Mouse (Mus musculus): ENCODE data around the gene Slc25a38. TPM values are rescaled to one million over a fixed set of nuclear protein-coding genes. Genes with fewer than 3 reads are reported as not detected.
A peak's percentile ranks its signal among the peaks of the same experiment; 100 is the strongest.

Gene Slc25a38
- total RNA-seq, 1 experiment from 2014 or later: 20.5 TPM

- ATAC-seq (replicated peaks in 1 of 2; ENCODE audit: insufficient read depth in 1 of 2, low FRiP score in 2 of 2, low TSS enrichment in 1 of 2, low read depth in 1 of 2, poor library complexity in 2 of 2, severe bottlenecking in 2 of 2): no peak
Observed at GRCm38 (mm10) chr9:120129276-120129675, 19.1 kb downstream of the Slc25a38 start.

GRCm38 (mm10) chr9:120131784-120132288, 21.7 kb downstream of the Slc25a38 start:
- ATAC-seq (replicated peaks in 1 of 2; ENCODE audit: insufficient read depth in 1 of 2, low FRiP score in 2 of 2, low TSS enrichment in 1 of 2, low read depth in 1 of 2, poor library complexity in 2 of 2, severe bottlenecking in 2 of 2): no peak

- ATAC-seq (replicated peaks in 1 of 2; ENCODE audit: insufficient read depth in 1 of 2, low FRiP score in 2 of 2, low TSS enrichment in 1 of 2, low read depth in 1 of 2, poor library complexity in 2 of 2, severe bottlenecking in 2 of 2): no peak
Observed at GRCm38 (mm10) chr9:120132980-120133754, 23.0 kb downstream of the Slc25a38 start.

GRCm38 (mm10) chr9:120133755-120134475, 23.7 kb downstream of the Slc25a38 start:
- ATAC-seq (replicated peaks in 1 of 2; ENCODE audit: insufficient read depth in 1 of 2, low FRiP score in 2 of 2, low TSS enrichment in 1 of 2, low read depth in 1 of 2, poor library complexity in 2 of 2, severe bottlenecking in 2 of 2): no peak

- ATAC-seq (replicated peaks in 1 of 2; ENCODE audit: insufficient read depth in 1 of 2, low FRiP score in 2 of 2, low TSS enrichment in 1 of 2, low read depth in 1 of 2, poor library complexity in 2 of 2, severe bottlenecking in 2 of 2): no peak
Observed at GRCm38 (mm10) chr9:120134529-120135160, 24.5 kb downstream of the Slc25a38 start.

- no peak for ATAC-seq (replicated peaks in 1 of 2; ENCODE audit: insufficient read depth in 1 of 2, low FRiP score in 2 of 2, low TSS enrichment in 1 of 2, low read depth in 1 of 2, poor library complexity in 2 of 2, severe bottlenecking in 2 of 2)
Observed at GRCm38 (mm10) chr9:120135454-120135853, 25.3 kb downstream of the Slc25a38 start.

- ATAC-seq (replicated peaks in 1 of 2; ENCODE audit: insufficient read depth in 1 of 2, low FRiP score in 2 of 2, low TSS enrichment in 1 of 2, low read depth in 1 of 2, poor library complexity in 2 of 2, severe bottlenecking in 2 of 2): peak; percentile 82 to 87
Observed at GRCm38 (mm10) chr9:120140652-120141051, 30.5 kb downstream of the Slc25a38 start.

GRCm38 (mm10) chr9:120144474-120144873, 34.3 kb downstream of the Slc25a38 start:
- no peak for ATAC-seq (replicated peaks in 1 of 2; ENCODE audit: insufficient read depth in 1 of 2, low FRiP score in 2 of 2, low TSS enrichment in 1 of 2, low read depth in 1 of 2, poor library complexity in 2 of 2, severe bottlenecking in 2 of 2)

GRCm38 (mm10) chr9:120149222-120149828, 39.2 kb downstream of the Slc25a38 start, which contains the start of gene Mobp:
Gene Mobp, plus strand, starts transcription at chr9:120149707.
- ATAC-seq (replicated peaks in 1 of 2; ENCODE audit: insufficient read depth in 1 of 2, low FRiP score in 2 of 2, low TSS enrichment in 1 of 2, low read depth in 1 of 2, poor library complexity in 2 of 2, severe bottlenecking in 2 of 2): no peak

GRCm38 (mm10) chr9:120151152-120151551, 41.0 kb downstream of the Slc25a38 start:
- no peak for ATAC-seq (replicated peaks in 1 of 2; ENCODE audit: insufficient read depth in 1 of 2, low FRiP score in 2 of 2, low TSS enrichment in 1 of 2, low read depth in 1 of 2, poor library complexity in 2 of 2, severe bottlenecking in 2 of 2)

GRCm38 (mm10) chr9:120151906-120152399, 41.8 kb downstream of the Slc25a38 start:
- ATAC-seq (replicated peaks in 1 of 2; ENCODE audit: insufficient read depth in 1 of 2, low FRiP score in 2 of 2, low TSS enrichment in 1 of 2, low read depth in 1 of 2, poor library complexity in 2 of 2, severe bottlenecking in 2 of 2): no peak

- ATAC-seq (replicated peaks in 1 of 2; ENCODE audit: insufficient read depth in 1 of 2, low FRiP score in 2 of 2, low TSS enrichment in 1 of 2, low read depth in 1 of 2, poor library complexity in 2 of 2, severe bottlenecking in 2 of 2): peak; percentile 45 to 53
Observed at GRCm38 (mm10) chr9:120158047-120158446, 47.9 kb downstream of the Slc25a38 start.

GRCm38 (mm10) chr9:120163862-120164261, 53.7 kb downstream of the Slc25a38 start:
- no peak for ATAC-seq (replicated peaks in 1 of 2; ENCODE audit: insufficient read depth in 1 of 2, low FRiP score in 2 of 2, low TSS enrichment in 1 of 2, low read depth in 1 of 2, poor library complexity in 2 of 2, severe bottlenecking in 2 of 2)

GRCm38 (mm10) chr9:120167826-120168225, 57.7 kb downstream of the Slc25a38 start:
- no peak for ATAC-seq (replicated peaks in 1 of 2; ENCODE audit: insufficient read depth in 1 of 2, low FRiP score in 2 of 2, low TSS enrichment in 1 of 2, low read depth in 1 of 2, poor library complexity in 2 of 2, severe bottlenecking in 2 of 2)

- peak; percentile 45 to 59; a peak in 2 of 4 replicates for ATAC-seq (replicated peaks in 1 of 2; ENCODE audit: insufficient read depth in 1 of 2, low FRiP score in 2 of 2, low TSS enrichment in 1 of 2, low read depth in 1 of 2, poor library complexity in 2 of 2, severe bottlenecking in 2 of 2)
Observed at GRCm38 (mm10) chr9:120171295-120171694, 61.1 kb downstream of the Slc25a38 start.
